ENCODE assay signal across 10 mouse cellular contexts in the genomic region with DNA sequence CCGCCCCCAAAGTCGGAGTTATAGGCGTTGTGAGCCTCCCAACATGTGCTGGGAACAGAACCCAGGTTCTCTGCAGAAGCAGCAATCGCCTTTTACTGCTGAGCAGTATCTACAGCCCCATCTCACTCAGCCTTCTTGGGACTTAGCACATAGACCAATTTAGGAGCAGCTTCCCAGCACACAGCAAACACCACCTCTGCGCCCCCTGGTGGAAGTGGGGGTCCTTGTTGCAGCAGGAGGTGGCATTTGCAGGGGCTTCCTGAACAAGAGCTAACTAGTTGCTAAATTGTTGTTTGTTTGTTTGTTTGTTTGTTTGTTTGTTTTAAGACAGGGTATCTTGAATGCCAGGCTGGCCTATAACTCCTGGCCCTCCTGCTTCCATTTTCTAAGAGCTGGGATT. TPM values are rescaled to one million over a fixed set of nuclear protein-coding genes. Genes with fewer than 3 reads are reported as not detected.
DNase-seq lines count a peak whose midpoint lies in the region; ATAC-seq and TF ChIP-seq lines count a peak whose summit lies in the region.
"Had no signal": no experiment of that assay in that cellular context is flagged by ENCODE, and none has a peak within 500 bp of the region (broad histone marks: within the 10 kb centered on the region; RNA-seq: fewer than 3 reads in every experiment).

No protein-coding gene starts in this region.

- H3K9ac ChIP-seq in hindbrain, embryonic 13.5 days = no peak overlapping the region
- H3K9ac ChIP-seq in MEL (ENCODE audit: control insufficient read depth, low read depth, low read length, poor library complexity, severe bottlenecking) = no peak overlapping the region

- no peak for ATAC-seq in hindbrain, embryonic 13.5 days (ENCODE audit: low FRiP score)

- TF ChIP-seq RAD21 in MEL (IDR thresholded peaks at IDR 0.05; ENCODE audit: low read depth, low read length) = peak; percentile 48

- H3K27ac ChIP-seq in hindbrain, embryonic 10.5 days = no peak overlapping the region
- no peak overlapping the region for H3K27ac ChIP-seq in hindbrain, embryonic 13.5 days
- H3K27ac ChIP-seq in MEL (ENCODE audit: control insufficient read depth, low read depth, low read length) = no peak overlapping the region
- H3K27ac ChIP-seq in cortical plate, adult 2 months (ENCODE audit: insufficient read depth, low read length) = no peak overlapping the region

- peak; percentile 84 to 91 (median 88) for TF ChIP-seq CTCF in MEL (IDR thresholded peaks at IDR 0.05 in 2 of 3, conservative IDR thresholded peaks at IDR 0.05 in 1 of 3; ENCODE audit: control insufficient read depth in 1 of 3, insufficient read depth in 1 of 3, low read depth in 2 of 3, low read length in 3 of 3, poor library complexity in 1 of 3, severe bottlenecking in 1 of 3)
- TF ChIP-seq CTCF in cortical plate, adult 2 months (IDR thresholded peaks at IDR 0.05; ENCODE audit: extremely low read depth, insufficient read depth, low read length) = peak; percentile 54

- no peak overlapping the region for H3K4me2 ChIP-seq in hindbrain, embryonic 13.5 days

- H3K79me2 ChIP-seq in MEL (ENCODE audit: control insufficient read depth, insufficient read depth, low read length, poor library complexity) = no peaks in the 10 kb centered on the region

- peaks cover 42% of the 10 kb centered on the region for H3K27me3 ChIP-seq in hindbrain, embryonic 10.5 days (ENCODE audit: insufficient read depth, poor library complexity, severe bottlenecking)
- peaks cover 49% of the 10 kb centered on the region for H3K27me3 ChIP-seq in hindbrain, embryonic 13.5 days
- H3K27me3 ChIP-seq in MEL (ENCODE audit: control insufficient read depth in 1 of 2, insufficient read depth in 2 of 2, low read length in 2 of 2) = no peaks in the 10 kb centered on the region; a peak in 1 of 4 replicates

- WGBS in hindbrain, embryonic 10.5 days = 31% methylated on average over 5 of the region's 5 CpGs
- WGBS in hindbrain, embryonic 13.5 days = 30% methylated on average over 5 of the region's 5 CpGs

- DNase-seq in hindbrain, embryonic 10.5 days (ENCODE audit: low spot score) = peak; percentile 74
- DNase-seq in 3T3-L1 (ENCODE audit: low read depth, low spot score) (peak; percentile 78), MEL (ENCODE audit: low read depth, low spot score) (peak; percentile 81)
- DNase-seq in kidney, postnatal 14 days = peak; percentile 78
- DNase-seq in naive thymus-derived CD4-positive, alpha-beta T cell, adult 2 months (ENCODE audit: low read depth) = peak; percentile 75
- peak; percentile 47 for DNase-seq in urinary bladder, adult 2 months (ENCODE audit: low spot score)

- no peak for TF ChIP-seq EP300 in MEL (IDR thresholded peaks at IDR 0.05; ENCODE audit: low read depth in 1 of 2, low read length in 2 of 2)

- no peaks in the 10 kb centered on the region for H3K4me1 ChIP-seq in hindbrain, embryonic 10.5 days (replicated peaks)
- H3K4me1 ChIP-seq in hindbrain, embryonic 13.5 days (replicated peaks) = no peaks in the 10 kb centered on the region
- no peaks in the 10 kb centered on the region for H3K4me1 ChIP-seq in MEL (ENCODE audit: control insufficient read depth in 1 of 2, insufficient read depth in 2 of 2, low read length in 2 of 2)
- no peaks in the 10 kb centered on the region for H3K4me1 ChIP-seq in cortical plate, adult 2 months (ENCODE audit: control insufficient read depth, insufficient read depth, low read length)
- H3K4me1 ChIP-seq: megakaryocyte, embryonic 14.5 days had no signal

- no peaks in the 10 kb centered on the region for H3K36me3 ChIP-seq in hindbrain, embryonic 10.5 days
- H3K36me3 ChIP-seq in hindbrain, embryonic 13.5 days = no peaks in the 10 kb centered on the region
- no peaks in the 10 kb centered on the region for H3K36me3 ChIP-seq in MEL (ENCODE audit: control insufficient read depth in 1 of 2, insufficient read depth in 2 of 2, low read length in 2 of 2)

- peaks cover 8% of the 10 kb centered on the region; the same call in 1 of the 2 replicates for H3K9me3 ChIP-seq in hindbrain, embryonic 10.5 days
- H3K9me3 ChIP-seq in hindbrain, embryonic 13.5 days = no peaks in the 10 kb centered on the region
- H3K9me3 ChIP-seq in MEL (replicated peaks; ENCODE audit: insufficient read depth, low read length) = no peaks in the 10 kb centered on the region

- TF ChIP-seq POLR2A in MEL (IDR thresholded peaks at IDR 0.05; ENCODE audit: control insufficient read depth in 1 of 2, insufficient read depth in 1 of 2, low read depth in 1 of 2, low read length in 2 of 2, poor library complexity in 1 of 2) = no peak
- no peak for TF ChIP-seq POLR2A in cortical plate, adult 2 months (IDR thresholded peaks at IDR 0.05; ENCODE audit: extremely low read depth, insufficient read depth, low read length)

- no peak overlapping the region for H3K4me3 ChIP-seq in hindbrain, embryonic 10.5 days
- H3K4me3 ChIP-seq in hindbrain, embryonic 13.5 days = no peak overlapping the region
- H3K4me3 ChIP-seq in MEL (ENCODE audit: control insufficient read depth in 1 of 2, insufficient read depth in 1 of 2, low read depth in 2 of 2, low read length in 2 of 2) = no peak overlapping the region
- H3K4me3 ChIP-seq in cortical plate, adult 2 months (ENCODE audit: insufficient read depth, low read length) = no peak overlapping the region
- H3K4me3 ChIP-seq: erythroblast, embryonic 14.5 days; megakaryocyte, embryonic 14.5 days had no signal

TF ChIP-seq in MEL, 35 proteins besides CTCF, POLR2A, EP300 and RAD21:
- TF ChIP-seq MYC (IDR thresholded peaks at IDR 0.05; ENCODE audit: low read depth, low read length) (no peak), BHLHE40 (IDR thresholded peaks at IDR 0.05; ENCODE audit: borderline replicate concordance, low read depth, low read length) (no peak), TCF12 (IDR thresholded peaks at IDR 0.05; ENCODE audit: low read depth, low read length) (no peak), ZC3H11A (IDR thresholded peaks at IDR 0.05; ENCODE audit: low read depth, low read length) (peak; percentile 41; the same call in 1 of the 2 replicates), NELFE (IDR thresholded peaks at IDR 0.05; ENCODE audit: low read depth, low read length) (no peak), MYB (IDR thresholded peaks at IDR 0.05; ENCODE audit: low read depth, low read length) (no peak), CHD1 (IDR thresholded peaks at IDR 0.05; ENCODE audit: low read depth, low read length) (no peak), SMC3 (IDR thresholded peaks at IDR 0.05; ENCODE audit: low read depth, low read length) (peak; percentile 87), POLR2AphosphoS2 (IDR thresholded peaks at IDR 0.05; ENCODE audit: low read length) (no peak), E2F4 (IDR thresholded peaks at IDR 0.05; ENCODE audit: borderline replicate concordance, low read depth, low read length) (no peak)

RNA-seq across cellular contexts. Expression of a gene that starts 11.7 kb away (rescaled TPM):
- not detected in 2 replicates for polyA plus RNA-seq in hindbrain, embryonic 10.5 days (2016; fragmentation: Nextera tagmentation; extraction: Ambion mirVana)
- polyA plus RNA-seq in hindbrain, embryonic 13.5 days (2015; fragmentation: Nextera tagmentation; extraction: Ambion mirVana) = not detected in 2 replicates
- total RNA-seq in MEL (2012; rRNA removed) = not detected in 2 replicates
- polyA plus RNA-seq in MEL (2012; ENCODE audit: insufficient read depth in 1 of 2, insufficient read length in 2 of 2, low read depth in 1 of 2, low replicate concordance in 2 of 2, missing spikeins in 1 of 2) = under 1 TPM in 1 of 2 experiments, not detected in 1; 0.08 TPM
- not detected in 2 replicates for polyA plus RNA-seq in cortical plate, adult 2 months (2012; rRNA removed)
- not detected in 2 replicates for polyA plus RNA-seq in urinary bladder, adult 2 months (2012; rRNA removed)
- polyA plus RNA-seq: erythroblast, embryonic 14.5 days had no signal

RNA-seq across cellular contexts. Expression of a gene that starts 20.1 kb away (rescaled TPM):
- polyA plus RNA-seq in hindbrain, embryonic 10.5 days (2016; fragmentation: Nextera tagmentation; extraction: Ambion mirVana) = 0.60 and 0.86 TPM in 2 replicates
- not detected in 2 replicates for polyA plus RNA-seq in hindbrain, embryonic 13.5 days (2015; fragmentation: Nextera tagmentation; extraction: Ambion mirVana)
- 0.39 and 0.46 TPM in 2 replicates for total RNA-seq in MEL (2012; rRNA removed)
- 1 to 10 TPM in 1 of 2 experiments, not detected in 1; 3.2 TPM for polyA plus RNA-seq in MEL (2012; ENCODE audit: insufficient read depth in 1 of 2, insufficient read length in 2 of 2, low read depth in 1 of 2, low replicate concordance in 2 of 2, missing spikeins in 1 of 2)
- polyA plus RNA-seq in cortical plate, adult 2 months (2012; rRNA removed) = not detected in 2 replicates
- 0.06 TPM in 1 of 2 replicates, not detected in the other for polyA plus RNA-seq in urinary bladder, adult 2 months (2012; rRNA removed)
- polyA plus RNA-seq: erythroblast, embryonic 14.5 days had no signal

RNA-seq across cellular contexts. Expression of a gene that starts 31.3 kb away (rescaled TPM):
- 0.12 TPM in 1 of 2 replicates, not detected in the other for polyA plus RNA-seq in hindbrain, embryonic 10.5 days (2016; fragmentation: Nextera tagmentation; extraction: Ambion mirVana)
- polyA plus RNA-seq in hindbrain, embryonic 13.5 days (2015; fragmentation: Nextera tagmentation; extraction: Ambion mirVana) = 0.19 and 0.21 TPM in 2 replicates
- not detected in 2 replicates for total RNA-seq in MEL (2012; rRNA removed)
- polyA plus RNA-seq in MEL (2012; ENCODE audit: insufficient read depth in 1 of 2, insufficient read length in 2 of 2, low read depth in 1 of 2, low replicate concordance in 2 of 2, missing spikeins in 1 of 2) = under 1 TPM in 1 of 2 experiments, not detected in 1; 0.67 TPM
- polyA plus RNA-seq in cortical plate, adult 2 months (2012; rRNA removed) = not detected in 2 replicates
- polyA plus RNA-seq in urinary bladder, adult 2 months (2012; rRNA removed) = not detected in 2 replicates
- polyA plus RNA-seq: erythroblast, embryonic 14.5 days had no signal

RNA-seq across cellular contexts. Expression of a gene that starts 44.5 kb away (rescaled TPM):
- polyA plus RNA-seq in hindbrain, embryonic 10.5 days (2016; fragmentation: Nextera tagmentation; extraction: Ambion mirVana) = 71.1 and 85.6 TPM in 2 replicates
- polyA plus RNA-seq in hindbrain, embryonic 13.5 days (2015; fragmentation: Nextera tagmentation; extraction: Ambion mirVana) = 63.5 and 65.5 TPM in 2 replicates
- 51.1 and 56.2 TPM in 2 replicates for total RNA-seq in MEL (2012; rRNA removed)
- polyA plus RNA-seq in MEL (2012; ENCODE audit: insufficient read depth in 1 of 2, insufficient read length in 2 of 2, low read depth in 1 of 2, low replicate concordance in 2 of 2, missing spikeins in 1 of 2) = 100 to 1,000 TPM in 1 of 2 experiments, not detected in 1; 104 TPM
- polyA plus RNA-seq in cortical plate, adult 2 months (2012; rRNA removed) = 39.8 and 41.4 TPM in 2 replicates
- polyA plus RNA-seq in urinary bladder, adult 2 months (2012; rRNA removed) = 52.7 and 56.9 TPM in 2 replicates

RNA-seq across cellular contexts. Expression of a gene that starts 53.5 kb away (rescaled TPM):
- not detected in 2 replicates for polyA plus RNA-seq in hindbrain, embryonic 10.5 days (2016; fragmentation: Nextera tagmentation; extraction: Ambion mirVana)
- polyA plus RNA-seq in hindbrain, embryonic 13.5 days (2015; fragmentation: Nextera tagmentation; extraction: Ambion mirVana) = not detected in 2 replicates
- total RNA-seq in MEL (2012; rRNA removed) = not detected in 2 replicates
- polyA plus RNA-seq in MEL (2012; ENCODE audit: insufficient read depth in 1 of 2, insufficient read length in 2 of 2, low read depth in 1 of 2, low replicate concordance in 2 of 2, missing spikeins in 1 of 2) = not detected
- not detected in 2 replicates for polyA plus RNA-seq in cortical plate, adult 2 months (2012; rRNA removed)
- polyA plus RNA-seq in urinary bladder, adult 2 months (2012; rRNA removed) = not detected in 2 replicates
- polyA plus RNA-seq: erythroblast, embryonic 14.5 days had no signal
